Mouse (Mus musculus) c-Kit-positive CD71-positive TER-119-negative erythroid progenitor cells, embryonic 14.5 days (primary cell): ENCODE results near the gene Slc10a6.

Experiments used
- DNase-seq: peaks from one replicate; pipeline ENCODE4 v3.0.0-alpha.2; 2013; ENCODE audit warnings: low read depth

The Slc10a6 gene

GRCm38 (mm10) chr5:103617191-103617590, 12.0 kb downstream of the Slc10a6 start:
- DNase-seq: no peak

DNA sequence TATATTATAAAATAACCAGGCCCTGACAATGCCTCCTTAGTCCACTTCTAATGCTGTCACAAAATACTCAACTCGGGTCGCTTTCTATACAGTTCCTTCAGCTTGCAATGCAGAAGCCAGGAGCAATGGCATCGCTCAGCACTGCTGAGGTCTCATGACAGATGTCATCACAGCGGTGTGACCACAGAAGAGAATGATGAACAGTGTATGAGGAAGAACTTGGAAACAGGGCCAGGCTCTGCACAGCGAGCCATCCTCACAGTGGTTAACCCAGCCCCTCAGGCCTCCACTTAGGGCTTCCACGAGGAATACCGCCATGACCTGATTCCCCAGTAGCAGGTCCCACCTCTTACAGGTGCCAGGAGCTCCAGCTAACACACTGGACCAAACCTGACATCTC, 14.8 kb downstream of the Slc10a6 start:
- no peak for DNase-seq

DNA sequence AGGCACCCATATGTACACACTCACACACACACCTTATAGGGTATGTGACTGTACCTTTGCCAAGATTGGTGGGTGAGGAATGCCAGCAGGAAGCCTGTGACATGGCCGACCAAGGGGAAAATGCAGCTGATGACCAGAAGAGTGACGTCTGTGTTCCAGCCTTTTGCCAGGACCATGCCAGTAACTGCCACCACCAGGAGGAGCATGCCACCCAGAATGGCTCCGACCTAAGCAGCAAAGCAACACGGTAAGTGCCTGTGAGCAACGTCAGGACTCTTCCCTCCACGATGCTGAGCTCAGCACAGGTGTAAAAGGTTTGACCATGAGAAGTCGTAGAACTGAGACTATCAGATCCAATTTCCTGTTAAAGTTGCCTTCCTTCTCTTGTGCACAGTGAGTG, 16.9 kb downstream of the Slc10a6 start:
- no peak for DNase-seq

DNA sequence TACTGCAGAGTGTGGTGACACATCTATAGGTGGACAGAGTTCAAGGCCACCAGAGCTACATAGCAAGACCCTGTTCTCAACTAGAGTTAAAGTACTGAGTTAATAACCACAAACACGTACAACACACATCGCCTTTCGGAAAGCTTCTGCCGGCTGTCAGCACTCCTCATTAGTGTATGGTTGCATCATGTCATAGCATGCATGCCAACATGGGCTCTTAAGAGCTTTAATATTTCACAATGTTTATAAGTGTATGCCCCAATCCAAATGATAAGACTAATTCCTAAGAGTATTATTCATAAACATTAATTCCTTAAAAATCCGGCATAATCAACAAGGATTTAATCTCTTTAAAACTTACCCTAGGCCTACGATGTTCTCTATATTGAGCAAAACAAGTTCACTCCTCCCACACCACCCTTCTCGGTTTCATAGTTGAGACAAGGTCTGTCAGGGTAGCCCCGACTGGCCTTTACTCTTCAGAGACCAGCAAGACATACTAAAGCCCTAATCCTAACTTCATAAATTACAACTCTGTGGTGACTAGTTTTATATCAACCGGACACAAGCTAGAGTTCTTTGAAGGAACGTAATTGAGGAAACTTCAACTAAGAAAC, 18.2 kb downstream of the Slc10a6 start:
- DNase-seq: no peak

DNA sequence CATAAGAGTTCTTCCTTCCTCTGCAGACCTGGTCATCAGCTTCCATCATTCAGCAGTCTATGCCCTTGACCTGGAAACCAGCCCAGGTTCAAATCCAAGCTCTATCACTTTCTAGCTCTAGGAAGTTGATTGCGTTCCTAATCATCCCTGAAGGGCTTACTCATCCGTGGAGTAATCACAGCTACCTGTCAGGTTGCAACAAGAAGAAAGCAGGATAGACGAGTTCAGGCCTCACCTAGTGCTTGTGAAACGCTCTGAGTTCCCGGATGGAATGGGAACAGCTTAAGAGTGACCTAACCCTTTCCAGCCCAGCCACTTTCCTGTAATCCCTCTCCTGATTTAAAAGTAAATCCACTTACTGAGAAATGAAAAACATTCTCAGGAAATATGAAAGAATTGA, 19.1 kb downstream of the Slc10a6 start:
- DNase-seq: no peak

- no peak for DNase-seq
These were observed 23.5 kb downstream of the Slc10a6 start for GRCm38 (mm10) chr5:103605707-103606106.

GRCm38 (mm10) chr5:103603115-103603893, 25.9 kb downstream of the Slc10a6 start:
- DNase-seq: no peak

GRCm38 (mm10) chr5:103598881-103599280, 30.3 kb downstream of the Slc10a6 start:
- no peak for DNase-seq

DNA sequence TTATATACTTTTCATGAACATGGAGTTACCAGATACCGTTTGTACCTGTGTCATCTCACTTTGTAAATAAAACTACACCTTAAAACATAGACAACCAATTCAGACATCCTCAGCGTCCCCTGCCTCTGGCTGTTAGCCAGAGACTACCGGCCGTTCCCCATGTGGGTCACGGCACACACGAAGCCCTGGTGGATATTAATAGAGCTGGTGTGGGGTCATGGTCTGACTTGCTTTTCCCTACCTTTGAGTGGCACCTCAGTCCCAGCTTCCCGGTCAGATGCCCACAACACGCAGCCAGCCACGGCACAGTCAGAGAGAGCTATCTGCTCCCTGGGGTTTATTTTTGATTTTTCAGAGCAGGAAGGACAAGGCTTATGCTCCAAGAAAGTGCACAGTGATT, 30.9 kb downstream of the Slc10a6 start:
- no peak for DNase-seq

GRCm38 (mm10) chr5:103597604-103598003, 31.6 kb downstream of the Slc10a6 start:
- no peak for DNase-seq

DNA sequence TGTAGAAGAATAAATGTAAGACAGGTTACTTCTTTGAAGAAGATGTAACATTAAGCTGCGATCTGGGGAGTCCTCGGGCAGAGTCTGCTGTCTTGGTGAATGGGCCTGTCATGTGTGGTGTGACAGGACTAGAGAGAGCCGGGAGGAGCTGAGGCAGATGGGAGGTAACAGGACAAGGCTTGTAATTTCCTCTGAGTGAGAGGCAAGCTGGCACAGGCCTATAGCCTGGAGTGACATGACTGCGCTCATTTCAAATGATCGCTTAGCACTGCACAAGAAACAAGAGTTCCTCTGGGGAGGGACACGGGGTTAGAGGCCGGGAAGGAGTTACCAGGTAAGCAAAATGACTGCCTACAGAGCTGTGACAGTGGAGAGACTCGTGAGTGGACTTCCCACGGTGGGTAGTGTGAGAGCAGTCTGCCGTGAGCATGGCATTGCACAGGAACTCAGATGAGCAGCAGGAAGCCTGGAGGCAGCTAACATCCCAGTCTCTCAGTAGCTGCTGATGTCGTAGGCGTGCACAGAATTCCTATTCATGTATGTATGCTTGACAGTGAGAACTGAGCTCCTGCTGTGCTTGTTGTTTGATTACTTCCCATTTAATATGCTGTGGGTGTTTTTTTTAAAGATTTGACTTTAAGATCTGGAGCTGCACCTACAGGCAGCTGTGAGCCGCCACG, 32.6 kb downstream of the Slc10a6 start:
- DNase-seq: no peak

DNA sequence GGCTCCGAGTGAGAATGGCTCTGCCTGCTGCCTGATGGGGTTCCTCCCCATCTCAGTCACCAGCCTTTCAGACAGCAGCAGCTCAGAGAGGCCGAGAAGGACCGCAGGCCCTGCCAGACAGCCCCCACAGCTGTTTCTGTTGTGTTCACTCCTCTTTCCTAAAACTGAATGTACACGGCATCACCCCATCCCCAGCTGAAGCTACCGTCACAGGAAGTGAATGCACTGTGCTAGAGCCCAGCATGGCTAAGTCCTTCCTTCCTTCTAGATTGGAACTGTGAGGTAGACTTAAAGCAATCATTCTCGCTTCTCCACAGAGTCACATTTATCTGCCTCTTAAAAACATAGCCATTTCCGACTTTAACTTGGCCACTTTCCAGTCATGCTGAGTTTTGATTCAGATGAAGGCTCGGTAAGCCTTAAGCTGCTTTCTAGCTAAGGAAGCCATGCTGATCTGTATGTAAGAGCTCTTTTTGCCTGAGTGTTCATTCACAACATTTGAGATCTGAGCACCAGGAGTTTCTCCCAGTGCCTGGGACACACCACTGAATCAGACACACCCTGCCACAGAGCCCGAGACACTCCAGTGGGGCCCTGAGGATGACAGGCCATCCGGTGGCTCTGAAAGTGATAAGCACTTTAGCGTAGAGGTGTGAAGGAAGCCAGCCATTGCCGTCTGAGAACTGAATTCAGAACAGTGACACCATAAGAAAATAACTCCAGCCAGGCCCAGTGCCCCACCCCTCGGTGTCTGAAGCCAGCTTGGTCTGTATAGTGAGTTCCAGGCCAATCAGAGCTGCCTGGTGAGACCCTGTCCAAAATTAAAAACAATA, 33.6 kb downstream of the Slc10a6 start:
- no peak for DNase-seq

GRCm38 (mm10) chr5:103593575-103593974, 35.6 kb downstream of the Slc10a6 start:
- DNase-seq: no peak

GRCm38 (mm10) chr5:103592706-103593105, 36.5 kb downstream of the Slc10a6 start:
- no peak for DNase-seq

GRCm38 (mm10) chr5:103591846-103592245, 37.4 kb downstream of the Slc10a6 start:
- DNase-seq: no peak

- no peak for DNase-seq
These were observed 42.0 kb downstream of the Slc10a6 start for GRCm38 (mm10) chr5:103587219-103587618.

- no peak for DNase-seq
These were observed 49.4 kb downstream of the Slc10a6 start for GRCm38 (mm10) chr5:103579680-103580420.

DNA sequence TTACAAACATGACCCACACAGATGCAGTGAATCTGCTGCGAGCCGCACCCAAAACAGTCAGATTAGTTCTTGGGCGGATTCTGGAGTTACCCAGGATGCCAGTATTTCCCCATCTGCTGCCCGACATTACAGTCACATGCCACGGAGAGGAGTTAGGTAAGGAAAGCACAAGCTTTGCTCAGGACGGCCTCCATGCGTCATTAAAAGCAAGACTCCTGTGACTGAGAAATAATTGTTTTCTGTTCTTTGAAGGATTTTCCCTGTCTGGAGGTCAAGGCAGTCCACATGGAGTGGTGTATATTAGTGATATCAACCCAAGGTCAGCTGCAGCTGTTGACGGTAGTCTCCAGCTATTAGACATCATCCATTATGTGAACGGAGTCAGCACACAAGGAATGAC, 59.8 kb downstream of the Slc10a6 start:
- DNase-seq: no peak

DNA sequence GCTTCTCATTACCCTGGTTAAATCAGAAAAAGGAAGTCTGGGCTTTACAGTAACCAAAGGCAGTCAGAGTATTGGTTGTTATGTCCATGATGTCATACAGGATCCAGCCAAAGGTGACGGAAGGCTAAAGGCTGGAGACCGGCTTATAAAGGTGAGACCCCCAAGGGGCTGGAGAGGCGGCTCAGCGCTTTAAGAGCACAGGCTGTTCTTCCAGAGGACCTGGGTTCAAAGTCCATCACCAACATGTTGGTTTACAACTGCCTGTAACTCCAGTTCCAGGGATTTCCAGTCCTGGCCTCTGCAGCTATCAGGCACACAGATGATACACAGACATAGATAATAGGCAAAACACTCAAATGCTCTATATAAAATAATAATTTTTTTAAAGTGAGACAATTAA, 61.2 kb downstream of the Slc10a6 start:
- DNase-seq: no peak

- no peak for DNase-seq
These were observed 68.7 kb downstream of the Slc10a6 start for GRCm38 (mm10) chr5:103560546-103560945.
